Mouse (Mus musculus): Measurements from ENCODE around the gene Sept9. TPM values are rescaled to one million over a fixed set of nuclear protein-coding genes. Genes with fewer than 3 reads are reported as not detected.

Sept9 gene
- polyA plus RNA-seq, 2 experiments = 78.7 to 125 TPM

DNA sequence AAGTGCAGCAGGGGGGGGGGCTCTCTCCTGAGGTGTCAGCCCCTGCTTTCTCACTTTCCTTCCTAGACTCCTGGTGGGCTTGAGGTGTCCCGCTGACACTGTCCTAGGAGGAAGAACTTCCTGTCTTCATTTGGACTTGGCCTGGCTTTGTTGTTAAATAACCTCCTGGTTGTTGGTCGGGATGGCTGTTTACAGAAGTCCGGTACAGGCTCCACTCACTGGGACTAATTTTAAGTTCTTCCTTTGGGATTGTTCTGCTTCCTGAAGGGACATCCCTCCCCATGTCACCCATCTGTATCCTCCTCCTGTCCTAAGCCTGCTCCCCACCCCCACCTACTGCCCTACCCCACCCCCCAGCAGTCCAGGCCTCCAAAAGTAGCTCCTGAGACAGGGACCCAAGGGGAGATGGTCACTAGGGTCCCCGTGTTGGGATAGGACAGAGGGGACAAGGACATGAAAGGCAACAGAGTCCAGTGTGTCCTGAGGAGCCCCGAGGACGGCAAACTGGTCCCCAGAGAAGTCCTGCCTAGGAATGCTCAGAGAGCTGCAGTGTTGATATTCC lies 84.5 kb downstream of the Sept9 start:
- WGBS = 40% methylated on average over 6 of the region's 6 CpGs
- DNase-seq (ENCODE audit: low spot score) = no peak
- Histone ChIP-seq H3K9ac (ENCODE audit: low read depth, low read length, severe bottlenecking) (peak overlapping the region; percentile 28; the same call in 1 of the 2 replicates), H3K9me3 (ENCODE audit: control insufficient read depth, low read length) (no peaks in the 10 kb centered on the region), H3K27ac (replicated peaks; ENCODE audit: low read depth, low read length) (peak overlapping the region; percentile 93), H3K27me3 (ENCODE audit: control insufficient read depth, insufficient read depth, low read length) (no peaks in the 10 kb centered on the region), H3K4me2 (replicated peaks; ENCODE audit: low read depth, low read length, severe bottlenecking) (no peak overlapping the region), H3K4me1 (ENCODE audit: control insufficient read depth, insufficient read depth, low read length) (peaks cover 68% of the 10 kb centered on the region), H3K36me3 (ENCODE audit: control insufficient read depth, insufficient read depth, low read length) (peaks cover 12% of the 10 kb centered on the region), H3K4me3 (replicated peaks; ENCODE audit: low read length) (no peak overlapping the region)
- no peak for TF ChIP-seq POLR2A (IDR thresholded peaks at IDR 0.05; ENCODE audit: borderline replicate concordance, extremely low read depth, insufficient read depth, insufficient read length)
- ATAC-seq (ENCODE audit: low FRiP score, low read depth) = no peak

DNA sequence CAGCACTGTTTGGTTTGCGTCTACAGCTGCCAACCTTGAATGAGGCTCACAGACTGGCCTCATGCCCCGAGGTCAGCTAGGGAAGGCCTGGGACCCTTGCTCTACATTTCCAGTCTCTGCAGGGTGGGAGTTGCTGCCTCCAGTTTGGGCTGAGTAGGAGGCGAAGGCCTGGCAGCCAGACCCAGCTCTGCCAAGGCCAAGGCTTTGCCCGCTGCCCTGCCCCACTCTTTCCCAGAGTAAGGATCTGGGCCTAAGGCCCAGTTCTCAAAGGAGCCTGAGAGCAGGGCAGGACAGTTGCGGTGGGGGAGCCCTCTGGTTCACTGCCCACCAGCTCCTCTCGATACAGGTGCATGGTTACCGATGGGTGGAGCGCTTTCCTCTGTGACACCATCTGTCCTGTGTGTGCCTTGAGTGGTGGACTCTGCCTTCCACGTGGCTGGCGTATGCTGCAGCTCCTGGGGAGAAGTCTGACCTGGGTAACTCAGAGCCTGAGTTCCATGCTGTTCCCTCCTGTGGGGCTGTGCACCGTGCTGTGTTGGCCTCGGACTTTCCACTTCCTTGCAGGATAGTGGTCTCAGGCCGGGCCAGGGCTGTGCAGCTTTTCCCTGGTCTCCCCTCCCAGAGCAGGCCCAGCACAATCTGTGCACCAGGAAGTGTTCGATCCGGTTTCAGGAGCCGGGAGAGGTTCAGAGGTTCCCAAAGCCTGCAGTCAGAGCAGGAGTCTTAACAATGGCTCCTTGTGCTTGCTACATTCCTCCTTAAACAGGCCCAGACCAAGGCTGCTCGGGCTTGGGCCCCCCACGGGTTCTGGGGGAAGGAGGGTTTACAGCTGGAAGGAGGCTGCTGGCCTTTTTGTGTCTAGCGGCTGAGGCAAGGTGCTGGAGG lies 85.5 kb downstream of the Sept9 start:
- H3K9me3 ChIP-seq (ENCODE audit: control insufficient read depth, low read length) = no peaks in the 10 kb centered on the region
- DNase-seq (ENCODE audit: low spot score) (peak; percentile 64), ATAC-seq (ENCODE audit: low FRiP score, low read depth) (peak; percentile 79)
- peak overlapping the region; percentile 29; the same call in 1 of the 2 replicates for H3K4me2 ChIP-seq (replicated peaks; ENCODE audit: low read depth, low read length, severe bottlenecking)
- H3K27ac ChIP-seq (replicated peaks; ENCODE audit: low read depth, low read length) = peak overlapping the region; percentile 93
- peak overlapping the region; percentile 41 for H3K9ac ChIP-seq (ENCODE audit: low read depth, low read length, severe bottlenecking)
- H3K36me3 ChIP-seq (ENCODE audit: control insufficient read depth, insufficient read depth, low read length) = peaks cover 12% of the 10 kb centered on the region
- H3K4me1 ChIP-seq (ENCODE audit: control insufficient read depth, insufficient read depth, low read length) = peaks cover 63% of the 10 kb centered on the region
- H3K4me3 ChIP-seq (replicated peaks; ENCODE audit: low read length) = no peak overlapping the region
- no peak for TF ChIP-seq POLR2A (IDR thresholded peaks at IDR 0.05; ENCODE audit: borderline replicate concordance, extremely low read depth, insufficient read depth, insufficient read length)
- no peaks in the 10 kb centered on the region for H3K27me3 ChIP-seq (ENCODE audit: control insufficient read depth, insufficient read depth, low read length)
- WGBS = 35% methylated on average over 19 of the region's 19 CpGs

DNA sequence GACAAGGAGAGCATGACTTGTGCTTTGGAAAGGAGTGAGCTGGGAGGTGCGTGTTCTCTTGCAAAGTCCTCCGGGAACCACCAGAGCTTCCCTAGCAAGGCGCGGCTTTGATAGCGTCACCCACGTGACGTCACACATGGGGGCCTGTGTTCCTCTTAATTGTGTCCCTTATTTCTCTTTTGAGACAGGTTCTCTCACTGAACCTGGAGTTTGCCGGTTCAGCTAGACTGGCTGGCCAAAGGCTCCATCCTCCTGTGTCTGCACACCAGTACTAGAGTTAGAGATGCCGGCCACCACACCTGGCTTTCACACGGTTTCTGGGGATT lies 86.1 kb downstream of the Sept9 start:
- no peak for DNase-seq (ENCODE audit: low spot score)
- H3K9me3 ChIP-seq (ENCODE audit: control insufficient read depth, low read length) = no peaks in the 10 kb centered on the region
- peaks cover 57% of the 10 kb centered on the region for H3K4me1 ChIP-seq (ENCODE audit: control insufficient read depth, insufficient read depth, low read length)
- H3K27me3 ChIP-seq (ENCODE audit: control insufficient read depth, insufficient read depth, low read length) = no peaks in the 10 kb centered on the region
- peak overlapping the region; percentile 29; the same call in 1 of the 2 replicates for H3K4me2 ChIP-seq (replicated peaks; ENCODE audit: low read depth, low read length, severe bottlenecking)
- H3K27ac ChIP-seq (replicated peaks; ENCODE audit: low read depth, low read length) = peak overlapping the region; percentile 93
- no peak; the same call in 1 of the 2 replicates for ATAC-seq (ENCODE audit: low FRiP score, low read depth)
- no peak overlapping the region for H3K4me3 ChIP-seq (replicated peaks; ENCODE audit: low read length)
- H3K9ac ChIP-seq (ENCODE audit: low read depth, low read length, severe bottlenecking) = peak overlapping the region; percentile 41; the same call in 1 of the 2 replicates
- TF ChIP-seq POLR2A (IDR thresholded peaks at IDR 0.05; ENCODE audit: borderline replicate concordance, extremely low read depth, insufficient read depth, insufficient read length) = no peak
- WGBS = 36% methylated on average over 10 of the region's 10 CpGs
- H3K36me3 ChIP-seq (ENCODE audit: control insufficient read depth, insufficient read depth, low read length) = peaks cover 18% of the 10 kb centered on the region

DNA sequence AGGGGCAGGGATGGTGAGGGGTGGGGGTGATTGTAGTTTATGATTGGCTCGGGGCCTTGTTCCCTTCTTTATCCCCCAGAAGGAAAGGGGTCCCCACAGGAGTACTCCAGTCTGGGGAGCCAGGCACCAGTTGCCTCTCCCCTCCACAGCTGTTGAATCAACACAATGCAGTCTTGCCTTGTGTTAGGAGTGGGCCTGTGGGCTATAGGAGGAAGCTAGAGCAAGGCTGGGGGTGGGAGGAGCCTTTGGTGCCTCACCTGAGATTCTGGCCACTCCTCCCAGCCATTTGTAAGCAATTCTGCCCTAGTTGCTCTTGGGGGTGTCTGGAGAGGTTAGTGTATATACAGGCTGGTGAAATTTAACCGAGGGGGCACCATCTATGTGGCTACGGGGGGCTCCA lies 88.3 kb downstream of the Sept9 start:
- Histone ChIP-seq H3K9ac (ENCODE audit: low read depth, low read length, severe bottlenecking) (no peak overlapping the region), H3K4me2 (replicated peaks; ENCODE audit: low read depth, low read length, severe bottlenecking) (no peak overlapping the region), H3K9me3 (ENCODE audit: control insufficient read depth, low read length) (no peaks in the 10 kb centered on the region), H3K36me3 (ENCODE audit: control insufficient read depth, insufficient read depth, low read length) (peaks cover 30% of the 10 kb centered on the region), H3K27me3 (ENCODE audit: control insufficient read depth, insufficient read depth, low read length) (no peaks in the 10 kb centered on the region), H3K4me1 (ENCODE audit: control insufficient read depth, insufficient read depth, low read length) (peaks cover 37% of the 10 kb centered on the region), H3K27ac (replicated peaks; ENCODE audit: low read depth, low read length) (no peak overlapping the region), H3K4me3 (replicated peaks; ENCODE audit: low read length) (no peak overlapping the region)
- no peak for DNase-seq (ENCODE audit: low spot score)
- no peak for ATAC-seq (ENCODE audit: low FRiP score, low read depth)
- TF ChIP-seq POLR2A (IDR thresholded peaks at IDR 0.05; ENCODE audit: borderline replicate concordance, extremely low read depth, insufficient read depth, insufficient read length) = no peak
- 87% methylated on average over 3 of the region's 3 CpGs for WGBS

DNA sequence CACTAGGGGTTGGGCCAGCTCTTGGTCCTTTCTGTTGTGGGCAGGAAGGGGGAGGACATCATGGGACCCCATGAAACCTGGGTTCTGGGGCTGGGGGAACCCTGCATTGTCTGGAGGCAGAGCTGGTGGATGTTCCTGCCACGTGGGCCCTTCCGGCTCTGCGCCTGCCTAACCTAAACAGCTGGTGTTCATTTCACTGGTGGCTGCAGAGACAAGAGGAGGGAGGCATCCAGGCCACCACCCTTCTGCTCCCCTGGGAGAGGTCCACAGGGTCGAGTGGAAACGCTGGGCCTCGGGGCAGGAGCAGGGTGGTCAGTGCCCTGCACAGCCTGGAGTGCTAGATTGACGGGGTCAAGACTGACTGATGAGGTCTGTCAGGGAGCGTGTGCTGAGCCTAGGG lies 89.3 kb downstream of the Sept9 start:
- WGBS = 74% methylated on average over 8 of the region's 8 CpGs

More for the DNA sequence above, 89.3 kb downstream of the Sept9 start:
- no peak overlapping the region for H3K4me2 ChIP-seq (replicated peaks; ENCODE audit: low read depth, low read length, severe bottlenecking)
- H3K27me3 ChIP-seq (ENCODE audit: control insufficient read depth, insufficient read depth, low read length) = no peaks in the 10 kb centered on the region
- H3K9ac ChIP-seq (ENCODE audit: low read depth, low read length, severe bottlenecking) = no peak overlapping the region
- no peak for DNase-seq (ENCODE audit: low spot score)
- H3K27ac ChIP-seq (replicated peaks; ENCODE audit: low read depth, low read length) = no peak overlapping the region
- no peak for TF ChIP-seq POLR2A (IDR thresholded peaks at IDR 0.05; ENCODE audit: borderline replicate concordance, extremely low read depth, insufficient read depth, insufficient read length)
- peaks cover 30% of the 10 kb centered on the region for H3K36me3 ChIP-seq (ENCODE audit: control insufficient read depth, insufficient read depth, low read length)
- no peak for ATAC-seq (ENCODE audit: low FRiP score, low read depth)
- H3K4me3 ChIP-seq (replicated peaks; ENCODE audit: low read length) = no peak overlapping the region
- no peaks in the 10 kb centered on the region for H3K9me3 ChIP-seq (ENCODE audit: control insufficient read depth, low read length)
- peaks cover 27% of the 10 kb centered on the region for H3K4me1 ChIP-seq (ENCODE audit: control insufficient read depth, insufficient read depth, low read length)
